Mouse (Mus musculus) hindbrain, embryonic 16.5 days (tissue): ENCODE results near the gene Lyl1. TPM values are rescaled to one million over a fixed set of nuclear protein-coding genes. Genes with fewer than 3 reads are reported as not detected.

Experiments used
- ATAC-seq: fragments of 200-750 bp; cut with Nextera tagmentation; 2 replicates; pipeline ENCODE4 v1.8.0; 2017; ENCODE audit warnings: moderate TSS enrichment, moderate library complexity
- H3K27ac ChIP-seq: fragments of 300-500 bp; sonication (generic); 2 replicates; pipeline ENCODE4 v1.5.1; 2014; ENCODE audit warnings: low read depth, mild to moderate bottlenecking, control low read depth, low read length, moderate library complexity
- H3K27me3 ChIP-seq: fragments of 300-500 bp; sonication (generic); replicated peaks from 2 replicates; pipeline ENCODE4 v1.6.1; 2014; ENCODE audit warnings: low read length; ENCODE audit not compliant: control insufficient read depth, insufficient read depth
- H3K36me3 ChIP-seq: fragments of 300-500 bp; sonication (generic); 2 replicates; pipeline ENCODE4 v1.6.1; 2014; ENCODE audit warnings: mild to moderate bottlenecking, low read length, moderate library complexity, mixed read lengths; ENCODE audit not compliant: control insufficient read depth, insufficient read depth
- H3K4me1 ChIP-seq: fragments of 300-500 bp; sonication (generic); 2 replicates; pipeline ENCODE4 v1.6.1; 2014; ENCODE audit warnings: low read depth, low read length; ENCODE audit not compliant: control insufficient read depth, insufficient read depth
- H3K4me2 ChIP-seq: fragments of 300-500 bp; sonication (generic); 2 replicates; pipeline ENCODE4 v1.6.1; 2014; ENCODE audit warnings: mild to moderate bottlenecking, low read length, control low read depth, moderate library complexity
- H3K4me3 ChIP-seq: fragments of 300-500 bp; sonication (generic); 2 replicates; pipeline ENCODE4 v1.5.1; 2014; ENCODE audit warnings: mild to moderate bottlenecking, low read length, control low read depth, moderate library complexity
- H3K9ac ChIP-seq: fragments of 300-500 bp; sonication (generic); 2 replicates; pipeline ENCODE4 v1.6.1; 2014; ENCODE audit warnings: low read depth, mild to moderate bottlenecking, control low read depth, low read length, moderate library complexity
- H3K9me3 ChIP-seq: fragments of 300-500 bp; sonication (generic); 2 replicates; pipeline ENCODE4 v1.6.1; 2014; ENCODE audit warnings: mild to moderate bottlenecking, low read length, moderate library complexity; ENCODE audit not compliant: control insufficient read depth
- WGBS: fragments of 180-500 bp; shearing (Covaris S2); extraction: QIAGEN DNeasy Blood & Tissue Kit; methylation state at CpG from one replicate; pipeline ENCODE4 v1.1.7; 2014; 5-methylcytosine and 5-hydroxymethylcytosine counted together
- polyA plus RNA-seq: library from polyadenylated mRNA; unstranded; fragments of >200 nt; fragmentation: Nextera tagmentation; extraction: Ambion mirVana; gene quantifications from 2 replicates; pipeline ENCODE4 v1.2.1, GENCODE M21; 2015

The Lyl1 gene
- polyA plus RNA-seq, 1 experiment from 2014 or later, result 2.6 TPM

DNA sequence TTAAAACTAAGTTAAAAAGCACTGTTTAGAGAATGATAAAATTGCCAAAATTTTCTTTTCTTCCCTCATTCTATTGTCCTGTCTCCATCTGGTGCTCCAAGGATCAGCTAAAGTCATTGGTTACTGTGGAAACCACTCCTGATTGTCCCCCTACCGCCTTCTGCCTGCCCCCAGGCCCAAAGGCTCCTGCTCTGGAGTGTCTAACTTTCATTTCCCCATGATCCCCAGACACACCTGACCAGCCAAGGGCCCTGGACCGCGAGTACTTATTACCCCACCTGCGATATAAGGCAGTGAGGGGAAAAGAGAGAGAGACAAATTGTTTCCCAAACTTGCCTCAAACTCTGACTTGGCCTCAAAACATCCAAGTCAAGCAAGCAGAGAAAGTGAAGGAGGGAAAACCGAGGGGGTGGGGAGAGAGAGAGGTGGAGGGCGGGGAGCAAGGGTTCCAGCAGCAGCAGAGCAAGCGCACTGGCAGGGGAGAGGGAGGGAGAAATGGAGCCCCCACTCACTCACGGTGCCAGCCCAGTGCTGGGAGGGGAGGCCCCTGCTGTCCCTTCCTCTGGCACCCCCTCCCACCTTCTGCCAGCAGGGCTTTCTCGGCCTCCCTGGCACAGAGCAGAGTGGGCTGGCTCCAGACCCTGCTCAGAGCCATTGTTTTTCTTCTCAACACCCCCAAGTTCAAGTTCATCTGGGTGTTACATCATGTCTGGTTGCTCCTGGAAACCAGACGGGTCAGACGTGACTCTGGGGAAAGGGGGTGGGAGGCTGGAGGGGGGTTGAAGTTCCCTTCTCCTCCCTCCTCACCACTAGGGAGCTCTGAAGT lies 10.9 kb downstream of the Lyl1 start:
- no peak overlapping the region for H3K4me2 ChIP-seq
- no peak overlapping the region for H3K4me3 ChIP-seq
- peaks cover 46% of the 10 kb centered on the region for H3K4me1 ChIP-seq
- H3K36me3 ChIP-seq, result no peaks in the 10 kb centered on the region
- WGBS, result 13% methylated on average over 11 of the region's 11 CpGs
- peaks cover 7% of the 10 kb centered on the region; the same call in 1 of the 2 replicates for H3K27me3 ChIP-seq
- no peaks in the 10 kb centered on the region for H3K9me3 ChIP-seq
- peak overlapping the region; percentile 73 for H3K27ac ChIP-seq
- peak; percentile 85 for ATAC-seq
- 0 out of 2 replicates have a peak overlapping the region, but pooled peaks have one; percentile 40 for H3K9ac ChIP-seq

DNA sequence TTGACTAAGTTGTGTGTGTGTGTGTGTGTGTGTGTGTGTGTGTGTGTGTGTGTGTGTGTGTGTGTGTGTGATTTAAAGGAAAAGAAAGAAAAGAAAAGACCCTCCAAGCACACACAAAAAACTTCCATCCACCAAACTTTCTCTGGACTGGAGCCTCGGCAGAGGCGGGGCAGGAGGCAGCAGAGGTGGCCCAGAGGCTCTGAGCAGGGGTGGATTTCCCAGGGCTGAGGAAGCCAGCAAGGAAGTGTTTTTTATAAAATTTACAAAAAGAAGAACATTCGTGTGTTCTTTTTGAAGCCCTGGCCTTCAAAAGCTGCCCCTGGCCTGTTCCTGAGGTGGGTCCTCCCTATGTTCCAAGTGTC lies 11.5 kb downstream of the Lyl1 start:
- Histone ChIP-seq H3K9ac (no peak overlapping the region), H3K9me3 (no peaks in the 10 kb centered on the region), H3K4me1 (peaks cover 43% of the 10 kb centered on the region), H3K36me3 (no peaks in the 10 kb centered on the region), H3K4me2 (no peak overlapping the region), H3K27ac (peak overlapping the region; percentile 73), H3K27me3 (peaks cover 3% of the 10 kb centered on the region; the same call in 1 of the 2 replicates), H3K4me3 (no peak overlapping the region)
- no peak; the same call in 1 of the 2 replicates for ATAC-seq
- WGBS, result 16% methylated on average over 3 of the region's 3 CpGs

DNA sequence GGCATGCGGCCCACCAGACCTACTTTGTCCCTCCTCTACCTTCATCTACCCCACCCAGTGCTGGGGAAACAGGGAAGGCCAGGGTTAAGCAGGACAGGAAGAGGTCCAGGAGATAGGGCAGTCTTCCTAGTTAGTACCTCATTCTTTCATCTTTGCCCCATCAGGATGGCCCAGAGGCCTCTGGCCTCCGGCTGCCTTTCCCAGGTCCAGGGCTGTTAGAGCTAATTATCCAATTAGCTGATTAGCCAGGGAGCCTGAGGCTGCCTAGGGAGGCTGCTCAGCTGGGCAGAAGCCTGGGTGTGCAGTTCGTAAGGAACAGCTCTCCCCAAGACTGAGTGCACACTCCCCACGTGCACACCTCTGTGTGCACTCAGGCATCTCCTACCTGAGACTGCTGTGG lies 12.1 kb downstream of the Lyl1 start:
- peak overlapping the region; percentile 73 for H3K27ac ChIP-seq
- peaks cover 39% of the 10 kb centered on the region for H3K4me1 ChIP-seq
- H3K4me3 ChIP-seq, result no peak overlapping the region
- no peak for ATAC-seq
- H3K9ac ChIP-seq, result no peak overlapping the region
- H3K9me3 ChIP-seq, result no peaks in the 10 kb centered on the region
- WGBS, result 45% methylated on average over 4 of the region's 4 CpGs
- no peak overlapping the region for H3K4me2 ChIP-seq
- H3K27me3 ChIP-seq, result peaks cover 3% of the 10 kb centered on the region
- H3K36me3 ChIP-seq, result no peaks in the 10 kb centered on the region

DNA sequence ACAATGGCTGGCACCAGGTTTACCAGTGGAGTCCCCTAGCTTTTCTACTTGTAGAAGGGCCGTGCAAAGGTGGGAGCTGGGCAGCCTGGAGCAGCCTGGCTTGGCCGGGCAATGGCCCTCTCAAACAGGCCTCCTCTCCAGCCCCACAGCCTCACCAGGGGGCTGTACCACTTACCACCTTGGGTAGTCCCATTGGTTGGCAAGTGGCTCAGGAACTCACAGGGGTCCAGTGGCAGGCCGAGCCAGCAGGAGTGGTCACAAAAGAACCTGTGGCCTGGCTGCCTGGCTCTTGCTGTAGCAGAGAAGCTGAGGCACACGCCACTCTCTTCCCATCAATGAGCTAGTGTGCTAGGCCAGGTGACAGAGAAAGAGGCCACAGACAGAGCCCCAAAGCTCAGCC lies 12.9 kb downstream of the Lyl1 start:
- Histone ChIP-seq H3K27ac (peak overlapping the region; percentile 73), H3K4me3 (no peak overlapping the region), H3K27me3 (peaks cover 3% of the 10 kb centered on the region), H3K9me3 (no peaks in the 10 kb centered on the region), H3K36me3 (no peaks in the 10 kb centered on the region), H3K9ac (peak overlapping the region; percentile 47), H3K4me2 (no peak overlapping the region), H3K4me1 (peaks cover 41% of the 10 kb centered on the region)
- 47% methylated on average over 4 of the region's 4 CpGs for WGBS
- ATAC-seq, result no peak

DNA sequence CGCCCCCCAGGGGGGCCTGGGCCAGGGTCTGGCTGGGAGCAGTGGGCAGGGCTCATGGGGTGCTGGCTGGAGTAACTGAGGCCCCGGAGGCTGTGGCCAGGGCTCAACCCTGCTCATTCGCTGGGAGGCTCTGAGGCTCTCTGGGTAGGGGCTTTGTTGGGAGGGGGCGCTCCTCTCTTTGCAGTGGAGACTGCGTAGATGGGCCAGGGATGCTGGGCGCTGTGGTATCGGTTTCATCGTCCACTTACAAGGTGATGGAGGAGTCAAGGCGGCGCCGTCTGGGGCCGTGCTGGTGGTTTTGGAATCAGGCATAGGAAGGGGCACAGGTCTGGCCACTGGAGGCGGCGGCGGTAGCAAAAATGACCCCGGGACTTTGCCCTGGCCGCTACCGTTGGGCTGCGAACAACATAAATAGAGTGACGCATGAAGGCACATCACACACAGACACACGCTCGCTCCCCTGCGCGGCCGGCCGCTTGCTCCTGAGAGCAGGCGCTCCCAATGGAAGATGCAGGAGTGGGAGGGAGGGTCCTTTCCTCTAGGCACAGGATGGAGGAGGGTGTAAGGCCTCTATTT lies 14.7 kb downstream of the Lyl1 start:
- 7% methylated on average over 26 of the region's 27 CpGs for WGBS
- Histone ChIP-seq H3K4me1 (peaks cover 33% of the 10 kb centered on the region), H3K9me3 (no peaks in the 10 kb centered on the region), H3K9ac (peak overlapping the region; percentile 25), H3K36me3 (no peaks in the 10 kb centered on the region), H3K27ac (peak overlapping the region; percentile 67), H3K4me2 (peak overlapping the region; percentile 33), H3K27me3 (peaks cover 3% of the 10 kb centered on the region), H3K4me3 (peak overlapping the region; percentile 1; the same call in 1 of the 2 replicates)
- ATAC-seq, result no peak

DNA sequence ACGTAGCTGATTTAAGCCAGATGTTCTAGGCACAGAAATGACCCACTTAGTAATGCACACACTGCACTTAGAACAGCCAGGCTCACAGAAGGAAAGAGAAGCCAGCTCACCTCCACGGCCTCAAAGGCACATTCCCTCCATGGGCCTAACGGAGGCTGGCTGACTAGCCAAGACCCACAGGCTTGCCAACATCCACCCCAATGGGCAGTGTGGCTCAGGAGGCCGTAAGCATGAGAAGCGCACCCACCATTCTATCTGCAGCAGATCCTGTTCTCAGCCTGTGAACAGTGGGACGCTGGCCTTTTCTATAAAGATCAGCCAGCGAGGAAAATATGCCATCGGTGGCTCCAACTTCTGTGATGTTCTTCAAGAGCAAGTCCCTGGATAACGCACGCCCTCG lies 15.5 kb downstream of the Lyl1 start:
- no peaks in the 10 kb centered on the region for H3K9me3 ChIP-seq
- H3K4me1 ChIP-seq, result peaks cover 29% of the 10 kb centered on the region
- 80% methylated on average over 11 of the region's 11 CpGs for WGBS
- H3K36me3 ChIP-seq, result no peaks in the 10 kb centered on the region
- peaks cover 3% of the 10 kb centered on the region for H3K27me3 ChIP-seq
- H3K4me3 ChIP-seq, result no peak overlapping the region
- no peak overlapping the region for H3K27ac ChIP-seq
- H3K4me2 ChIP-seq, result no peak overlapping the region
- ATAC-seq, result no peak
- H3K9ac ChIP-seq, result no peak overlapping the region

DNA sequence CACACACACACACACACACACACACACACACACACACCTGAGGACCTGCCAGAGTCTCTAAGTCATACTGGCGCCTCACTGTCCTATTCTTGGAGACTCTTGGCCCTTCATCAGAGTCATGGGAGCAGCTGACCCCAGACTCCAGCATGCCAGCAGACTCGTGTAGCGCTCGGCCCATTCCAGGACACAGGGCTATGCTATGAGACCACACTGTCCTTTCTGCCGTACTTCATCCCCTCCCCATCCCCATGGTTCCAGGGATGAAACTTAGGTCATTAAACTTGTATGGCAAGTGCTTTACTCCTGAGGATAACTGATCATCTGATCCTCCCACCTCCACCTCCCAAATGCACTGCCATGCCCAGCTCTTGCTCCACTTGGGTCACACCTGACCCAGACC lies 17.2 kb downstream of the Lyl1 start:
- Histone ChIP-seq H3K4me1 (peaks cover 35% of the 10 kb centered on the region), H3K27me3 (peaks cover 3% of the 10 kb centered on the region), H3K9ac (no peak overlapping the region), H3K4me3 (no peak overlapping the region), H3K27ac (no peak overlapping the region), H3K4me2 (no peak overlapping the region), H3K36me3 (no peaks in the 10 kb centered on the region), H3K9me3 (no peaks in the 10 kb centered on the region)
- 89% methylated on average over 5 of the region's 5 CpGs for WGBS
- no peak for ATAC-seq

DNA sequence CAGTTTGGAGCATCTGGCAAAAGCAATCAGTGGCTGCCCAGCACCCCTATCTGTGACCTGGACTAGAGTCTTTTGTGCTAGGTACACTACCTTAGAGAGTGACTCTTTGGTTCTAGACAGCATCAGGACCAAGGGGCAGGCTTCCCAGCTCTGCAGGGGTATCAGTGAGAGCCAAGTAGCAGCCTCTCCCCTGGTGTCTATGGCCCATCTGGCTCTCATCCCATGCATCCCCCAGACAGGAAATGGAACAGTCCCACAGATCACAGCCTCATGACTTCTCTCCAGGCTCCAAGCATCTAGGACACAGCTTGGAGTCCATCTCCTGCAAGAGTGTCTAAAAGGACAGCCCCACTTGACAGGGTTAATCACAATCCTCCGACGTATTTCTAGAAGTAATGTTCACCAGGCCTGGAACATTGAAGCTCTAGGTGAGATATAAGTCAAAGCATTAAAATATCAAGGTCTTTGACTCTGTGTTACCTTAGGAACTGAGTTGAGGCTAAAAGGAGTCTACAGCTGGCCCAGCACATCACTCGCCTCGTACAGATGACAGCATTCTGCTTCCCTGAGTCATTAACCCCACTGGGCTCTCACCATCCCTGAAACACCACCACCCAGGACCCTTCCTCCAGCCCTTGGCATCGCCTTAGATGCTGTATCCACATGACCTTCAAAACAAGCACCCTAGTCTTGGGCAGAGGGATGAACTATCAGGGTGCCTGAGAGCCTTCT lies 17.9 kb downstream of the Lyl1 start:
- peaks cover 3% of the 10 kb centered on the region for H3K27me3 ChIP-seq
- 84% methylated on average over 5 of the region's 5 CpGs for WGBS
- no peak for ATAC-seq

DNA sequence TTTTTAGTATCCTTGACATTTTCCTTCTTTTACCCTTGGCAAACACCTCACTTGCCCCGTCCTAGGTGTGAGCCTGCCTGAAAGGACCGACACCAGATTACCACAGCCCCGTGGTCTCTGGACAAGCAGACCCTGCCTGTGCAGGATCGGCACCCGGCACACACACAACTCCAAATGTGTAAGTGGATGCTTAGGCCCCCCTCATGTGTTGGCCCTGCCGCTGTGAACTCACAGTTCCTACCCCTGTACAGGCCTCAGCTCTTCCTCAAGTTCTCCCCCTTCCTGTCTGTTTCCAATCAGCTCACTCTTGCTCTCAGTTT lies 21.2 kb downstream of the Lyl1 start:
- H3K4me2 ChIP-seq, result no peak overlapping the region
- H3K9ac ChIP-seq, result no peak overlapping the region

More for the DNA sequence above, 17.9 kb downstream of the Lyl1 start:
- Histone ChIP-seq H3K9ac (no peak overlapping the region), H3K36me3 (no peaks in the 10 kb centered on the region), H3K4me2 (no peak overlapping the region), H3K4me1 (peaks cover 35% of the 10 kb centered on the region), H3K27ac (no peak overlapping the region), H3K4me3 (no peak overlapping the region), H3K9me3 (no peaks in the 10 kb centered on the region)

More for the DNA sequence above, 21.2 kb downstream of the Lyl1 start:
- Histone ChIP-seq H3K27ac (peak overlapping the region; percentile 83), H3K36me3 (no peaks in the 10 kb centered on the region), H3K27me3 (no peaks in the 10 kb centered on the region; the same call in 1 of the 2 replicates), H3K9me3 (no peaks in the 10 kb centered on the region), H3K4me3 (no peak overlapping the region), H3K4me1 (peaks cover 39% of the 10 kb centered on the region)
- WGBS, result 59% methylated on average over 6 of the region's 6 CpGs
- peak; percentile 55; the same call in 1 of the 2 replicates for ATAC-seq
